Mouse (Mus musculus) embryonic facial prominence, embryonic 12.5 days (tissue): ENCODE results near the gene Kbtbd12. TPM values are rescaled to one million over a fixed set of nuclear protein-coding genes. Genes with fewer than 3 reads are reported as not detected.

Experiments
- ATAC-seq: fragments of 200-750 bp; cut with Nextera tagmentation; 2 replicates; pipeline ENCODE4 v1.8.0; 2017; ENCODE audit not compliant: insufficient number of reproducible peaks, insufficient read depth, low FRiP score, low TSS enrichment
- H3K27ac ChIP-seq: fragments of 300-500 bp; sonication (generic); 2 replicates; pipeline ENCODE4 v1.5.1; 2016; ENCODE audit warnings: mild to moderate bottlenecking
- H3K27me3 ChIP-seq: fragments of 300-500 bp; sonication (generic); 2 replicates; pipeline ENCODE4 v1.6.1; 2016; ENCODE audit warnings: mild to moderate bottlenecking, moderate library complexity
- H3K36me3 ChIP-seq: fragments of 300-500 bp; sonication (generic); 2 replicates; pipeline ENCODE4 v1.6.1; 2016; ENCODE audit warnings: mild to moderate bottlenecking
- H3K4me1 ChIP-seq: fragments of 300-500 bp; sonication (generic); 2 replicates; pipeline ENCODE4 v1.6.1; 2016
- H3K4me2 ChIP-seq: fragments of 300-500 bp; sonication (generic); replicated peaks from 2 replicates; pipeline ENCODE4 v1.6.1; 2016; ENCODE audit warnings: mild to moderate bottlenecking, moderate library complexity
- H3K4me3 ChIP-seq: fragments of 300-500 bp; sonication (generic); 2 replicates; pipeline ENCODE4 v1.5.1; 2016; ENCODE audit warnings: mild to moderate bottlenecking
- H3K9ac ChIP-seq: fragments of 300-500 bp; sonication (generic); 2 replicates; pipeline ENCODE4 v1.6.1; 2016; ENCODE audit warnings: mild to moderate bottlenecking, moderate library complexity
- H3K9me3 ChIP-seq: fragments of 300-500 bp; sonication (generic); 2 replicates; pipeline ENCODE4 v1.6.1; 2016; ENCODE audit warnings: mild to moderate bottlenecking, moderate library complexity
- WGBS: fragments of 180-500 bp; shearing (Covaris S2); methylation state at CpG from one replicate; pipeline ENCODE4 v1.1.7; 2016; 5-methylcytosine and 5-hydroxymethylcytosine counted together
- polyA plus RNA-seq: library from polyadenylated mRNA; unstranded; fragments of >200 nt; fragmentation: Nextera tagmentation; extraction: Ambion mirVana; gene quantifications from 2 replicates; pipeline ENCODE4 v1.2.1, GENCODE M21; 2016

Gene Kbtbd12
- polyA plus RNA-seq, 1 experiment from 2014 or later, result not detected

GRCm38 (mm10) chr6:88583950-88584349 lies 53.8 kb downstream of the Kbtbd12 start:
- Histone ChIP-seq H3K4me3 (no peak overlapping the region), H3K4me2 (no peak overlapping the region), H3K27ac (no peak overlapping the region), H3K9me3 (no peaks in the 10 kb centered on the region), H3K4me1 (no peaks in the 10 kb centered on the region), H3K27me3 (no peaks in the 10 kb centered on the region), H3K36me3 (no peaks in the 10 kb centered on the region), H3K9ac (no peak overlapping the region)
- whole genome bisulfite sequencing, result 75% methylated on average over 4 of the region's 4 CpGs
- no peak for ATAC-seq

GRCm38 (mm10) chr6:88576495-88576894 lies 61.3 kb downstream of the Kbtbd12 start:
- Histone ChIP-seq H3K9ac (no peak overlapping the region), H3K36me3 (no peaks in the 10 kb centered on the region), H3K4me2 (no peak overlapping the region), H3K9me3 (no peaks in the 10 kb centered on the region), H3K27ac (no peak overlapping the region), H3K27me3 (no peaks in the 10 kb centered on the region), H3K4me3 (no peak overlapping the region), H3K4me1 (no peaks in the 10 kb centered on the region)
- no peak for ATAC-seq
- WGBS, result 87% methylated on average over 11 of the region's 11 CpGs

- Histone ChIP-seq H3K36me3 (no peaks in the 10 kb centered on the region), H3K4me3 (no peak overlapping the region), H3K4me1 (no peaks in the 10 kb centered on the region), H3K27ac (no peak overlapping the region), H3K27me3 (peaks cover 23% of the 10 kb centered on the region), H3K9me3 (no peaks in the 10 kb centered on the region), H3K4me2 (0 out of 2 replicates have a peak overlapping the region, but pooled peaks have one; percentile 19), H3K9ac (no peak overlapping the region)
- 3% methylated on average over 7 of the region's 7 CpGs for WGBS
- ATAC-seq, result no peak
Observed at GRCm38 (mm10) chr6:88566676-88567075, 71.1 kb downstream of the Kbtbd12 start.

- H3K9me3 ChIP-seq, result no peaks in the 10 kb centered on the region
- H3K4me3 ChIP-seq, result no peak overlapping the region
- WGBS, result 29% methylated on average over 6 of the region's 6 CpGs
- no peak for ATAC-seq
- H3K4me2 ChIP-seq, result no peak overlapping the region
- H3K36me3 ChIP-seq, result no peaks in the 10 kb centered on the region
- H3K27ac ChIP-seq, result no peak overlapping the region
- H3K27me3 ChIP-seq, result peaks cover 23% of the 10 kb centered on the region
- no peaks in the 10 kb centered on the region for H3K4me1 ChIP-seq
- H3K9ac ChIP-seq, result no peak overlapping the region
Observed at GRCm38 (mm10) chr6:88565033-88565432, 72.7 kb downstream of the Kbtbd12 start.

GRCm38 (mm10) chr6:88560156-88560555 lies 77.6 kb downstream of the Kbtbd12 start:
- Histone ChIP-seq H3K27me3 (peaks cover 11% of the 10 kb centered on the region), H3K9ac (no peak overlapping the region), H3K4me2 (no peak overlapping the region), H3K9me3 (no peaks in the 10 kb centered on the region), H3K36me3 (no peaks in the 10 kb centered on the region), H3K4me3 (no peak overlapping the region), H3K27ac (no peak overlapping the region), H3K4me1 (no peaks in the 10 kb centered on the region)
- ATAC-seq, result no peak
- 85% methylated on average over 4 of the region's 4 CpGs for WGBS

- no peaks in the 10 kb centered on the region for H3K9me3 ChIP-seq
- H3K4me3 ChIP-seq, result no peak overlapping the region
- H3K36me3 ChIP-seq, result no peaks in the 10 kb centered on the region
- H3K27me3 ChIP-seq, result peaks cover 9% of the 10 kb centered on the region; the same call in 1 of the 2 replicates
- no peak for ATAC-seq
- H3K9ac ChIP-seq, result no peak overlapping the region
- H3K4me2 ChIP-seq, result no peak overlapping the region
- H3K4me1 ChIP-seq, result no peaks in the 10 kb centered on the region
- WGBS, result 36% methylated on average over 5 of the region's 5 CpGs
- H3K27ac ChIP-seq, result no peak overlapping the region
Observed at GRCm38 (mm10) chr6:88559688-88560087, 78.1 kb downstream of the Kbtbd12 start.

GRCm38 (mm10) chr6:88558076-88558475 lies 79.7 kb downstream of the Kbtbd12 start:
- no peak overlapping the region for H3K4me3 ChIP-seq
- no peak overlapping the region for H3K27ac ChIP-seq
- ATAC-seq, result no peak
- H3K9ac ChIP-seq, result no peak overlapping the region
- H3K27me3 ChIP-seq, result peaks cover 3% of the 10 kb centered on the region; the same call in 1 of the 2 replicates
- WGBS, result 74% methylated on average over 1 of the region's 1 CpGs
- no peak overlapping the region for H3K4me2 ChIP-seq
- H3K4me1 ChIP-seq, result no peaks in the 10 kb centered on the region
- H3K36me3 ChIP-seq, result no peaks in the 10 kb centered on the region
- no peaks in the 10 kb centered on the region for H3K9me3 ChIP-seq

GRCm38 (mm10) chr6:88557548-88557947 lies 80.2 kb downstream of the Kbtbd12 start:
- 14% methylated on average over 4 of the region's 4 CpGs for WGBS
- Histone ChIP-seq H3K36me3 (no peaks in the 10 kb centered on the region), H3K9me3 (no peaks in the 10 kb centered on the region), H3K4me1 (no peaks in the 10 kb centered on the region), H3K27me3 (peaks cover 3% of the 10 kb centered on the region; the same call in 1 of the 2 replicates), H3K4me2 (no peak overlapping the region), H3K4me3 (no peak overlapping the region), H3K27ac (no peak overlapping the region), H3K9ac (no peak overlapping the region)
- no peak for ATAC-seq

- WGBS, result 80% methylated on average over 2 of the region's 2 CpGs
- H3K4me3 ChIP-seq, result no peak overlapping the region
- no peaks in the 10 kb centered on the region for H3K9me3 ChIP-seq
- no peak overlapping the region for H3K9ac ChIP-seq
- no peak overlapping the region for H3K4me2 ChIP-seq
- H3K27me3 ChIP-seq, result peaks cover 28% of the 10 kb centered on the region
- ATAC-seq, result no peak
- H3K4me1 ChIP-seq, result no peaks in the 10 kb centered on the region
- H3K36me3 ChIP-seq, result no peaks in the 10 kb centered on the region
- H3K27ac ChIP-seq, result no peak overlapping the region
Observed at GRCm38 (mm10) chr6:88549916-88550315, 87.8 kb downstream of the Kbtbd12 start.

GRCm38 (mm10) chr6:88549137-88549814 lies 88.5 kb downstream of the Kbtbd12 start:
- Histone ChIP-seq H3K4me3 (no peak overlapping the region), H3K9ac (no peak overlapping the region), H3K27me3 (peaks cover 34% of the 10 kb centered on the region), H3K9me3 (no peaks in the 10 kb centered on the region), H3K4me2 (no peak overlapping the region), H3K27ac (no peak overlapping the region), H3K36me3 (no peaks in the 10 kb centered on the region), H3K4me1 (no peaks in the 10 kb centered on the region)
- no peak for ATAC-seq
- WGBS, result 30% methylated on average over 4 of the region's 4 CpGs

- peaks cover 36% of the 10 kb centered on the region for H3K27me3 ChIP-seq
- 77% methylated on average over 10 of the region's 10 CpGs for WGBS
- no peaks in the 10 kb centered on the region for H3K4me1 ChIP-seq
- H3K36me3 ChIP-seq, result no peaks in the 10 kb centered on the region
- H3K27ac ChIP-seq, result no peak overlapping the region
- ATAC-seq, result no peak
- no peak overlapping the region for H3K9ac ChIP-seq
- H3K4me3 ChIP-seq, result no peak overlapping the region
- no peaks in the 10 kb centered on the region for H3K9me3 ChIP-seq
- H3K4me2 ChIP-seq, result no peak overlapping the region
Observed at GRCm38 (mm10) chr6:88548405-88549049, 89.2 kb downstream of the Kbtbd12 start.

GRCm38 (mm10) chr6:88545397-88545790 lies 92.4 kb downstream of the Kbtbd12 start:
- no peak for ATAC-seq
- Histone ChIP-seq H3K4me3 (no peak overlapping the region), H3K4me2 (no peak overlapping the region), H3K27ac (no peak overlapping the region), H3K9ac (no peak overlapping the region), H3K36me3 (no peaks in the 10 kb centered on the region), H3K27me3 (peaks cover 42% of the 10 kb centered on the region), H3K4me1 (no peaks in the 10 kb centered on the region), H3K9me3 (no peaks in the 10 kb centered on the region)
- WGBS, result 22% methylated on average over 10 of the region's 10 CpGs
